Mouse (Mus musculus) CH12.LX (cell line): Measurements from ENCODE around the gene Cs.

ENCODE experiments used
- CTCF ChIP-seq, 2 experiments: IDR thresholded peaks in 1 of 2; conservative IDR thresholded peaks in 1 of 2; 2 replicates each; pipeline ENCODE4 v1.5.1; 2011 to 2012; ENCODE audit warnings: low read depth in 2 of 2, low read length in 2 of 2, improper control_type of control experiment in 1 of 2, inconsistent platforms in 1 of 2, mild to moderate bottlenecking in 1 of 2, moderate library complexity in 1 of 2
- EP300 ChIP-seq: IDR thresholded peaks from 2 replicates; pipeline ENCODE4 v1.6.1; 2011; ENCODE audit warnings: low read length, improper control_type of control experiment
- HCFC1 ChIP-seq: IDR thresholded peaks from 2 replicates; pipeline ENCODE4 v1.6.1; 2012; ENCODE audit warnings: low read depth, mild to moderate bottlenecking, inconsistent platforms, low read length, improper control_type of control experiment
- JUN ChIP-seq: IDR thresholded peaks from 2 replicates; pipeline ENCODE4 v1.6.1; 2011; ENCODE audit warnings: low read depth, mild to moderate bottlenecking, low read length, improper control_type of control experiment, moderate library complexity; ENCODE audit not compliant: insufficient read depth
- KAT2A ChIP-seq: IDR thresholded peaks from 2 replicates; pipeline ENCODE4 v1.6.1; 2012; ENCODE audit warnings: low read length, improper control_type of control experiment, inconsistent platforms; ENCODE audit not compliant: insufficient replicate concordance
- POLR2A ChIP-seq: IDR thresholded peaks from 2 replicates; pipeline ENCODE4 v1.6.1; 2011; ENCODE audit warnings: low read depth, mild to moderate bottlenecking, improper control_type of control experiment, low read length
- TBP ChIP-seq: conservative IDR thresholded peaks from 2 replicates; pipeline ENCODE4 v1.6.1; 2011; ENCODE audit warnings: low read depth, low read length, improper control_type of control experiment
- TCF12 ChIP-seq: IDR thresholded peaks from 2 replicates; pipeline ENCODE4 v1.6.1; 2014; ENCODE audit warnings: low read depth, mild to moderate bottlenecking, inconsistent platforms, low read length, improper control_type of control experiment
- UBTF ChIP-seq: IDR thresholded peaks from 2 replicates; pipeline ENCODE4 v1.6.1; 2012; ENCODE audit warnings: low read depth, mild to moderate bottlenecking, inconsistent platforms, low read length, improper control_type of control experiment, moderate library complexity
- ZMIZ1 ChIP-seq: IDR thresholded peaks from 2 replicates; pipeline ENCODE4 v1.6.1; 2012; ENCODE audit warnings: low read depth, mild to moderate bottlenecking, inconsistent platforms, low read length, improper control_type of control experiment

GRCm38 (mm10) chr10:128338948-128339347, 1.4 kb downstream of the Cs start:
- TF ChIP-seq HCFC1 (no peak), POLR2A (no peak), CTCF (conservative IDR thresholded peaks at IDR 0.05 in 1 of 2, IDR thresholded peaks at IDR 0.05 in 1 of 2; ENCODE audit: low read depth in 2 of 2, low read length in 2 of 2) (no peak), EP300 (no peak), ZMIZ1 (no peak), TCF12 (no peak), UBTF (no peak), JUN (no peak), TBP (no peak), KAT2A (no peak)
